Mouse (Mus musculus): ENCODE data around the gene Wasf3. TPM values are rescaled to one million over a fixed set of nuclear protein-coding genes. Genes with fewer than 3 reads are reported as not detected.
A peak's percentile ranks its signal among the peaks of the same experiment; 100 is the strongest.

The Wasf3 gene
- polyA plus RNA-seq, 1 experiment: 69.2 TPM

GRCm38 (mm10) chr5:146402311-146402710 is 17.5 kb downstream of the Wasf3 start:
- Histone ChIP-seq H3K27me3 (ENCODE audit: control insufficient read depth, insufficient read depth, low read length) (no peaks in the 10 kb centered on the region), H3K27ac (ENCODE audit: insufficient read depth, low read length) (no peak overlapping the region), H3K4me3 (replicated peaks; ENCODE audit: insufficient read depth, low read depth, low read length) (peak overlapping the region; percentile 40), H3K4me1 (ENCODE audit: control insufficient read depth, insufficient read depth, low read length) (peaks cover 2% of the 10 kb centered on the region)
- DNase-seq: peak in 1 of 2 experiments; percentile 37
- TF ChIP-seq CTCF (IDR thresholded peaks at IDR 0.05; ENCODE audit: borderline replicate concordance, insufficient read depth, low read depth, low read length): no peak
- TF ChIP-seq POLR2A (IDR thresholded peaks at IDR 0.05; ENCODE audit: borderline replicate concordance, insufficient read depth, low read length): no peak
- WGBS: 10% methylated on average over 11 of the region's 11 CpGs

- Histone ChIP-seq H3K4me3 (replicated peaks; ENCODE audit: insufficient read depth, low read depth, low read length) (no peak overlapping the region), H3K27ac (ENCODE audit: insufficient read depth, low read length) (no peak overlapping the region), H3K27me3 (ENCODE audit: control insufficient read depth, insufficient read depth, low read length) (no peaks in the 10 kb centered on the region), H3K4me1 (ENCODE audit: control insufficient read depth, insufficient read depth, low read length) (peaks cover 12% of the 10 kb centered on the region)
- TF ChIP-seq POLR2A (IDR thresholded peaks at IDR 0.05; ENCODE audit: borderline replicate concordance, insufficient read depth, low read length) (no peak), CTCF (IDR thresholded peaks at IDR 0.05; ENCODE audit: borderline replicate concordance, insufficient read depth, low read depth, low read length) (no peak)
- no peak for DNase-seq
- WGBS: 51% methylated on average over 2 of the region's 2 CpGs
Measured at GRCm38 (mm10) chr5:146403923-146404322, 19.1 kb downstream of the Wasf3 start.

GRCm38 (mm10) chr5:146406133-146406532 is 21.3 kb downstream of the Wasf3 start:
- WGBS: 94% methylated on average over 1 of the region's 1 CpGs
- Histone ChIP-seq H3K27ac (ENCODE audit: insufficient read depth, low read length) (no peak overlapping the region), H3K4me3 (replicated peaks; ENCODE audit: insufficient read depth, low read depth, low read length) (no peak overlapping the region), H3K27me3 (ENCODE audit: control insufficient read depth, insufficient read depth, low read length) (no peaks in the 10 kb centered on the region), H3K4me1 (ENCODE audit: control insufficient read depth, insufficient read depth, low read length) (peaks cover 15% of the 10 kb centered on the region)
- no peak for DNase-seq
- TF ChIP-seq CTCF (IDR thresholded peaks at IDR 0.05; ENCODE audit: borderline replicate concordance, insufficient read depth, low read depth, low read length) (peak; percentile 18; the same call in 1 of the 2 replicates), POLR2A (IDR thresholded peaks at IDR 0.05; ENCODE audit: borderline replicate concordance, insufficient read depth, low read length) (no peak)

- no peak for TF ChIP-seq POLR2A (IDR thresholded peaks at IDR 0.05; ENCODE audit: borderline replicate concordance, insufficient read depth, low read length)
- no peak for TF ChIP-seq CTCF (IDR thresholded peaks at IDR 0.05; ENCODE audit: borderline replicate concordance, insufficient read depth, low read depth, low read length)
- no peak overlapping the region for H3K27ac ChIP-seq (ENCODE audit: insufficient read depth, low read length)
- 64% methylated on average over 3 of the region's 3 CpGs for WGBS
Measured at GRCm38 (mm10) chr5:146407791-146408190, 23.0 kb downstream of the Wasf3 start.

GRCm38 (mm10) chr5:146408604-146409003 is 23.8 kb downstream of the Wasf3 start:
- no peak for DNase-seq
- TF ChIP-seq CTCF (IDR thresholded peaks at IDR 0.05; ENCODE audit: borderline replicate concordance, insufficient read depth, low read depth, low read length) (no peak), POLR2A (IDR thresholded peaks at IDR 0.05; ENCODE audit: borderline replicate concordance, insufficient read depth, low read length) (no peak)
- Histone ChIP-seq H3K4me3 (replicated peaks; ENCODE audit: insufficient read depth, low read depth, low read length) (no peak overlapping the region), H3K4me1 (ENCODE audit: control insufficient read depth, insufficient read depth, low read length) (peaks cover 15% of the 10 kb centered on the region), H3K27ac (ENCODE audit: insufficient read depth, low read length) (no peak overlapping the region), H3K27me3 (ENCODE audit: control insufficient read depth, insufficient read depth, low read length) (no peaks in the 10 kb centered on the region)
- WGBS: 36% methylated on average over 8 of the region's 8 CpGs

More at GRCm38 (mm10) chr5:146407791-146408190, 23.0 kb downstream of the Wasf3 start:
- H3K27me3 ChIP-seq (ENCODE audit: control insufficient read depth, insufficient read depth, low read length): no peaks in the 10 kb centered on the region
- DNase-seq: no peak
- peaks cover 15% of the 10 kb centered on the region for H3K4me1 ChIP-seq (ENCODE audit: control insufficient read depth, insufficient read depth, low read length)
- no peak overlapping the region for H3K4me3 ChIP-seq (replicated peaks; ENCODE audit: insufficient read depth, low read depth, low read length)

GRCm38 (mm10) chr5:146410821-146411220 is 26.0 kb downstream of the Wasf3 start:
- 79% methylated on average over 4 of the region's 4 CpGs for whole genome bisulfite sequencing
- Histone ChIP-seq H3K4me3 (replicated peaks; ENCODE audit: insufficient read depth, low read depth, low read length) (no peak overlapping the region), H3K27me3 (ENCODE audit: control insufficient read depth, insufficient read depth, low read length) (no peaks in the 10 kb centered on the region), H3K27ac (ENCODE audit: insufficient read depth, low read length) (no peak overlapping the region), H3K4me1 (ENCODE audit: control insufficient read depth, insufficient read depth, low read length) (peaks cover 26% of the 10 kb centered on the region)
- DNase-seq: no peak
- no peak for TF ChIP-seq CTCF (IDR thresholded peaks at IDR 0.05; ENCODE audit: borderline replicate concordance, insufficient read depth, low read depth, low read length)
- TF ChIP-seq POLR2A (IDR thresholded peaks at IDR 0.05; ENCODE audit: borderline replicate concordance, insufficient read depth, low read length): no peak

GRCm38 (mm10) chr5:146412743-146413430 is 28.1 kb downstream of the Wasf3 start:
- TF ChIP-seq CTCF (IDR thresholded peaks at IDR 0.05; ENCODE audit: borderline replicate concordance, insufficient read depth, low read depth, low read length): no peak
- no peak for TF ChIP-seq POLR2A (IDR thresholded peaks at IDR 0.05; ENCODE audit: borderline replicate concordance, insufficient read depth, low read length)
- DNase-seq: peak; percentile 35 to 69
- H3K27me3 ChIP-seq (ENCODE audit: control insufficient read depth, insufficient read depth, low read length): no peaks in the 10 kb centered on the region
- no peak overlapping the region for H3K4me3 ChIP-seq (replicated peaks; ENCODE audit: insufficient read depth, low read depth, low read length)
- peaks cover 22% of the 10 kb centered on the region for H3K4me1 ChIP-seq (ENCODE audit: control insufficient read depth, insufficient read depth, low read length)
- WGBS: 53% methylated on average over 15 of the region's 15 CpGs
- H3K27ac ChIP-seq (ENCODE audit: insufficient read depth, low read length): no peak overlapping the region

- Histone ChIP-seq H3K4me1 (ENCODE audit: control insufficient read depth, insufficient read depth, low read length) (peaks cover 24% of the 10 kb centered on the region), H3K27ac (ENCODE audit: insufficient read depth, low read length) (no peak overlapping the region), H3K27me3 (ENCODE audit: control insufficient read depth, insufficient read depth, low read length) (no peaks in the 10 kb centered on the region), H3K4me3 (replicated peaks; ENCODE audit: insufficient read depth, low read depth, low read length) (no peak overlapping the region)
- TF ChIP-seq POLR2A (IDR thresholded peaks at IDR 0.05; ENCODE audit: borderline replicate concordance, insufficient read depth, low read length) (no peak), CTCF (IDR thresholded peaks at IDR 0.05; ENCODE audit: borderline replicate concordance, insufficient read depth, low read depth, low read length) (no peak)
- DNase-seq: no peak
- WGBS: 81% methylated on average over 4 of the region's 4 CpGs
Measured at GRCm38 (mm10) chr5:146414611-146415010, 29.8 kb downstream of the Wasf3 start.

Data from cerebellum, adult 2 months (tissue).